Mouse (Mus musculus) forebrain, embryonic 11.5 days (tissue): ENCODE measurements around the gene Rps15a. TPM values are rescaled to one million over a fixed set of nuclear protein-coding genes. Genes with fewer than 3 reads are reported as not detected.
A peak's percentile ranks its signal among the peaks of the same experiment; 100 is the strongest.

Source experiments
- ATAC-seq: fragments of 200-750 bp; cut with Nextera tagmentation; replicated peaks from 2 replicates; pipeline ENCODE4 v1.8.0; 2017; ENCODE audit warnings: moderate TSS enrichment; ENCODE audit not compliant: low FRiP score
- DNase-seq: peaks from one replicate; pipeline ENCODE4 v3.0.0-alpha.2; 2017; ENCODE audit warnings: low spot score
- H3K27ac ChIP-seq: fragments of 300-500 bp; sonication (generic); 2 replicates; pipeline ENCODE4 v1.5.1; 2014; ENCODE audit warnings: low read depth, low read length
- H3K27me3 ChIP-seq: fragments of 300-500 bp; sonication (generic); 2 replicates; pipeline ENCODE4 v1.6.1; 2014; ENCODE audit warnings: mild to moderate bottlenecking, low read length, mixed read lengths; ENCODE audit not compliant: control insufficient read depth, insufficient read depth
- H3K36me3 ChIP-seq: fragments of 300-500 bp; sonication (generic); 2 replicates; pipeline ENCODE4 v1.6.1; 2014; ENCODE audit warnings: mild to moderate bottlenecking, low read length, moderate library complexity, mixed read lengths; ENCODE audit not compliant: control insufficient read depth, insufficient read depth
- H3K4me1 ChIP-seq: fragments of 300-500 bp; sonication (generic); replicated peaks from 2 replicates; pipeline ENCODE4 v1.6.1; 2014; ENCODE audit warnings: low read length, mixed read lengths; ENCODE audit not compliant: control insufficient read depth, insufficient read depth
- H3K4me2 ChIP-seq: fragments of 300-500 bp; sonication (generic); 2 replicates; pipeline ENCODE4 v1.6.1; 2014; ENCODE audit warnings: low read depth, mild to moderate bottlenecking, low read length, moderate library complexity, mixed read lengths; ENCODE audit not compliant: severe bottlenecking
- H3K4me3 ChIP-seq: fragments of 300-500 bp; sonication (generic); 2 replicates; pipeline ENCODE4 v1.5.1; 2014; ENCODE audit warnings: low read depth, low read length
- H3K9ac ChIP-seq: fragments of 300-500 bp; sonication (generic); 2 replicates; pipeline ENCODE4 v1.6.1; 2014; ENCODE audit warnings: low read length
- H3K9me3 ChIP-seq: fragments of 300-500 bp; sonication (generic); 2 replicates; pipeline ENCODE4 v1.6.1; 2016; ENCODE audit warnings: low read length, mixed read lengths; ENCODE audit not compliant: control insufficient read depth
- WGBS: fragments of 180-500 bp; shearing (Covaris S2); extraction: QIAGEN DNeasy Blood & Tissue Kit; methylation state at CpG from one replicate; pipeline ENCODE4 v1.1.7; 2014; 5-methylcytosine and 5-hydroxymethylcytosine counted together
- polyA plus RNA-seq: library from polyadenylated mRNA; unstranded; fragments of >200 nt; fragmentation: Nextera tagmentation; extraction: Ambion mirVana; gene quantifications from 2 replicates; pipeline ENCODE4 v1.2.1, GENCODE M21; 2014

Gene Rps15a
- polyA plus RNA-seq, result 574 and 627 TPM in 2 replicates

DNA sequence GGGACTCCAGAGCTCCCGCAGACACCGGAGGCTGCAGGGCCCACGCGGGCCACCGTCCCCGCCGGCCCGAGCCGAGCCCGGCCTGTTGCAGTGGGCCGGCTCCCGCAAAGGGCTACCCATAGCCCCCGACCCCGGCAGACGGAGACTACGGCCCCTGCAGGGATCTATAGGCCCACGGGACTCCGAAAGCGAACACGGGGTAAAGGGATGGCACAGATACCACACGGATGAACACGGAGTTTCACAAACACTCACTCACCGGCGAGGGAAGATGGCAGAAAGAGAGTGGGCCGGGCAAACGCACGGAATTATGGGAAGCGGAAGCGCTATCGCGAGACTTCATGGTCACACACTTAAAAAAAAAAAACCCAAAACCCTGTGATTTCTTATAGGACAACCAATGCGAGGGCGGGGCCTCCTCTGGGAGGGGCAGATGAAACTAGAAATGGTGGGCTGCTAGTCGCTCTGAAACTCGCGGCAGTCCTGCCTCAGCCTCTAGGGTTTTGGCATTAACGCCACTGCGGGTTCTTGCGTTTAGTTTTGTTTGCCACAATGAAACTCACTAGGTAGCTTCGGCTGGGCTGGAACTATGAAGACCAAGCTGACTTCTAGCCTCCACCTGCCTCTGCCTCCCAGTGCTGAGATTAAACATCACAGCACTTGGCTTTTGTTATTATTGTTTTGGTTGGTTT is at the start of gene Rps15a:
Gene Rps15a (minus strand): TSS at position 312 of the 692 bp plus-strand sequence.
- Histone ChIP-seq H3K9ac (peak within 1 kb of the TSS; percentile 99), H3K36me3 (peaks cover 35% of the 10 kb centered on the region; the same call in 1 of the 2 replicates), H3K4me1 (peaks cover 13% of the 10 kb centered on the region; the same call in 1 of the 2 replicates), H3K27ac (peak within 1 kb of the TSS; percentile 73), H3K4me3 (peak within 1 kb of the TSS; percentile 98), H3K27me3 (no peaks in the 10 kb centered on the region), H3K4me2 (peak within 1 kb of the TSS; percentile 68), H3K9me3 (no peaks in the 10 kb centered on the region)
- DNase-seq (peak; percentile 96), ATAC-seq (peak; percentile 80)
- WGBS, result under 1% methylated on average over 40 of the region's 40 CpGs

DNA sequence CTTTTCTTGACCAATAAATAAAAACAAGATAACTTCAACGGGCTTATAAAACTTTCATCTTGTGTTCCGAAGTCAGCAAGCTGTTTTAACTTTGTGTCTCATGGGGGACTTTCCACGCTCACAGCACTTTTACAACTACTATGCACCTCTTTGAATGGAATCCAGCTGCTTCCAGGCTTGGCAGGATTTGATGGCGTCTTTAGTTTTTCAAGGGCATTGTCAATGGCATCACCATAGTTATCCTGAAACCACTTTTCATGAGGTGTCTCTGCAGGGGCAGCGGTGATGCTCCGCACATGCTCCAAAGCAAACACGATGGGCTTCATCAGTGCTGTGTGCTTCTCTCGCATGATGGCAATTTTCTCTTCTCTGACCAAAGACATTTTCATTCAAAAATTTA is 47.0 kb upstream of the Rps15a start:
- H3K4me1 ChIP-seq, result no peaks in the 10 kb centered on the region
- H3K4me3 ChIP-seq, result no peak overlapping the region
- no peak overlapping the region for H3K4me2 ChIP-seq
- no peak overlapping the region for H3K27ac ChIP-seq
- no peaks in the 10 kb centered on the region for H3K9me3 ChIP-seq
- H3K27me3 ChIP-seq, result no peaks in the 10 kb centered on the region
- H3K36me3 ChIP-seq, result peaks cover 2% of the 10 kb centered on the region; the same call in 1 of the 2 replicates
- DNase-seq (no peak), ATAC-seq (no peak)
- 94% methylated on average over 8 of the region's 8 CpGs for WGBS
- no peak overlapping the region for H3K9ac ChIP-seq

DNA sequence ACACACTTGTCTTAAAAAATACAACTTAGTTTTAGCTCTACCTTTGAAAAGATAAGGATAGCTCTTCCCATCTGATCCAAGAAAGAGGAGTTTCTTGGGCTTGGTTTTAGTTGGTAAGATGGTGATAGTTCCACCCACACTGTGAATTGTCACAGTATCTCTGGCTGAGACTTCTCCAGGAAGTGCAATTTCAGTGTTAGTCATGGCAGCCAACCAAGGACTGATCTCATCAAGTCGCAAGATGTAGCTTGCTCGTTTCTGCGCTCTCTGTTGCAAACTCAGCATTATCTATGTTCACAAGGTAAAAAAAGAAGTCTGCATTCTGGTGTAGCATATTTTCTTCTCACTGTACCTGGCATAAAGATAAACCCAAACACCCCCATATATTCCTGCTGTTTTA is 44.1 kb upstream of the Rps15a start:
- H3K9ac ChIP-seq, result no peak overlapping the region
- no peaks in the 10 kb centered on the region for H3K27me3 ChIP-seq
- no peak overlapping the region for H3K4me2 ChIP-seq
- no peak for DNase-seq
- no peak overlapping the region for H3K27ac ChIP-seq
- H3K9me3 ChIP-seq, result no peaks in the 10 kb centered on the region
- H3K4me3 ChIP-seq, result no peak overlapping the region
- ATAC-seq, result no peak
- H3K36me3 ChIP-seq, result peaks cover 2% of the 10 kb centered on the region; the same call in 1 of the 2 replicates
- WGBS, result 93% methylated on average over 3 of the region's 3 CpGs
- no peaks in the 10 kb centered on the region for H3K4me1 ChIP-seq

DNA sequence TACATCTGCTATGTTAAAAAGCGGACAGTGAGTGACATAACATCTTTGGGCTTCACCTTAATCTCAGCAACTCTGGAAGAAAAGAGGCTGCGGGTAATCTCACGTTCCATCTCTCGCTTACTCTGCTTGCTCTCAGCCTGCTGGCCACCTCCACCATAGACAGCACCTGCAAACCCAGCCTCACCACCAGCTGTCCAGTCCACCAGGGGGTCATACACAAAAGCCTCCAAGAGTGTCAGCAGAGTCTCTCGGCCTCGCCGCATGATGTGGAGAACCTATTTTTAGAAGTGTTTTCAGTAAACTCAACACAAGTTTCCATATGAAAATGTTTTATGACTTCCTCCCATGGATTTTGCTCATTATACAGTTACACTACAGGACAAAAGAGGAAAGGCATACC is 40.5 kb upstream of the Rps15a start:
- Histone ChIP-seq H3K36me3 (peaks cover 8% of the 10 kb centered on the region; the same call in 1 of the 2 replicates), H3K9ac (no peak overlapping the region), H3K9me3 (no peaks in the 10 kb centered on the region), H3K27me3 (no peaks in the 10 kb centered on the region), H3K4me1 (no peaks in the 10 kb centered on the region), H3K4me2 (no peak overlapping the region), H3K4me3 (no peak overlapping the region), H3K27ac (no peak overlapping the region)
- WGBS, result 90% methylated on average over 7 of the region's 7 CpGs
- DNase-seq (no peak), ATAC-seq (no peak)

DNA sequence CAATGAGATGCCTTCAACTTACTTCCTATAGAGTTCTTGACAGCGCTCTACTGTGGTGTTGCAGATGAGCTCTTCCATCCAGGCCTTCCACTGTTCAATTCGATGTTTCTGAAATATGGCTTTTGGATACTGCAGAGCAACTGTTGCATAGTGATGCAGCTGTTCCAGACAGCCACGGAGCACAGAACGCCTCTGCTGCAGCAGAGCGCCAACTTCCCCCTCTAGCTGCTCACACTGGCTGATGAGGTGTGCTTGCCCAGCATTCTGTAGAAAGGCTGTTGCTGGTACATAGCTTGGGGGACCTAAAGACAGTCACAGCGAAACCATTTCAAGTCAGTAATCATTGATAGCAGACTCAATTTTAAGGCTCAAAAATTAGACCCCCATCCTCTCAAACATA is 38.2 kb upstream of the Rps15a start:
- Histone ChIP-seq H3K36me3 (peaks cover 5% of the 10 kb centered on the region; the same call in 1 of the 2 replicates), H3K9me3 (no peaks in the 10 kb centered on the region), H3K9ac (no peak overlapping the region), H3K4me1 (no peaks in the 10 kb centered on the region), H3K27me3 (no peaks in the 10 kb centered on the region), H3K27ac (no peak overlapping the region), H3K4me2 (no peak overlapping the region), H3K4me3 (no peak overlapping the region)
- DNase-seq (no peak), ATAC-seq (no peak)
- WGBS, result 96% methylated on average over 6 of the region's 6 CpGs

DNA sequence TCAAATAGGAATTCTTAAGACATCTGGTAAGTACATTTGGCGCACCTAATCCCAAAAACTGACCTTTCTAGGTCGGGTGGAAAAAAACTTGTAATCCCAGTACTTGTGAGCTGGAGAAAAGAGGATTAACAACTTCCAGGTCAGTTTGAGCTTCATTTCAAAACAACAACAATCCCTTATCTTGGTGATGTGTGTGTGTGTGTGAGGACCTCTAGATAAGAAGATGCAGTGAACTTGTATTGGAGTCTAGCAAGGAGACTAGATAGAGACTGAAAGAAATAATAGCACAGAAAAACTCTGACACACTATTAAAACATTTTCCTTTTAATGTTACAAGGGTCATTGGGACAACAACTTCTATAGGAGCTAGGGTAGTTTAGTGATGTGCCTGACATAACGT is 27.6 kb upstream of the Rps15a start:
- Histone ChIP-seq H3K4me2 (no peak overlapping the region), H3K4me1 (no peaks in the 10 kb centered on the region), H3K27ac (no peak overlapping the region), H3K4me3 (no peak overlapping the region), H3K27me3 (no peaks in the 10 kb centered on the region), H3K9ac (no peak overlapping the region), H3K36me3 (peaks cover 4% of the 10 kb centered on the region; the same call in 1 of the 2 replicates), H3K9me3 (no peaks in the 10 kb centered on the region)
- 83% methylated on average over 3 of the region's 3 CpGs for WGBS
- ATAC-seq, result no peak
- DNase-seq, result no peak

DNA sequence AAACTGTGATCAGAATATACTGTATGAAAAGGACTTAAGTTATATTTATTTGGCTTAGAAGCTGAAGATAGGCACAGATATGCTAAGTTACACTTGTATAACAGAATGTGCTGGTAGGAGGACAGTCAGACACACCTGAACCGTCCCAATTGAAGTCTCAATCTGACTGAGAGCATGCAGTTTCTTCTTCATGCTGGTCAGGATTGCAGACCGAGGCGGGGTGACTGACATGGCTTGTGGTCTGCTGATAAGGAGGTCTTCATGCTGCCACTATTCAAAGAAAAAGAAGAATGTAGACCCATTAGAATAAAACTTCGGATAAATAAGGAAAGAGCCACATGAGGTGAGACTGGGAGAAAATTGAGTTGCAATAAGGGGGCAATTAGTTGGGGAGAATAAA is 27.1 kb upstream of the Rps15a start:
- no peaks in the 10 kb centered on the region for H3K27me3 ChIP-seq
- H3K36me3 ChIP-seq, result peaks cover 4% of the 10 kb centered on the region; the same call in 1 of the 2 replicates
- no peak overlapping the region for H3K9ac ChIP-seq
- no peaks in the 10 kb centered on the region for H3K9me3 ChIP-seq
- H3K4me2 ChIP-seq, result no peak overlapping the region
- 92% methylated on average over 4 of the region's 4 CpGs for WGBS
- H3K27ac ChIP-seq, result no peak overlapping the region
- ATAC-seq (no peak), DNase-seq (no peak)
- no peaks in the 10 kb centered on the region for H3K4me1 ChIP-seq
- H3K4me3 ChIP-seq, result no peak overlapping the region

DNA sequence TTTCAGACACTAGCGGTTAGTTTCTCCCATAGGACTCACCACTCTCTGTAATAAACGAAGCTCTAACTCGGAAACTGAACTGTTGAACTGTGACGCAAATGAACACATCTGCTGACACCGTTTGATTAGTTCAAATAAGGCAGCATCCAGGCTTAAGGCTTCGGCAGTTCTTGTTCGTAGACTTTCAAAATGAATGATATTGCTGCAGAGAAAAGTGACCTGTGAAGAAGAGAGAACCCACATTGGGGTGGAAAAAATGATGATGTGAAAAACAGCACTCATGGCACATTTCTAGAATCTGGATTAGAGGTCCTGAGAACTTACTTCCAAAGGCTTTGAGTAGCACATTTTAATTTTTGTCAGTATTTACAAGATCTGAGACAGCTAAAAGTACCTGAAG is 25.3 kb upstream of the Rps15a start:
- no peak for DNase-seq
- WGBS, result 92% methylated on average over 7 of the region's 7 CpGs

DNA sequence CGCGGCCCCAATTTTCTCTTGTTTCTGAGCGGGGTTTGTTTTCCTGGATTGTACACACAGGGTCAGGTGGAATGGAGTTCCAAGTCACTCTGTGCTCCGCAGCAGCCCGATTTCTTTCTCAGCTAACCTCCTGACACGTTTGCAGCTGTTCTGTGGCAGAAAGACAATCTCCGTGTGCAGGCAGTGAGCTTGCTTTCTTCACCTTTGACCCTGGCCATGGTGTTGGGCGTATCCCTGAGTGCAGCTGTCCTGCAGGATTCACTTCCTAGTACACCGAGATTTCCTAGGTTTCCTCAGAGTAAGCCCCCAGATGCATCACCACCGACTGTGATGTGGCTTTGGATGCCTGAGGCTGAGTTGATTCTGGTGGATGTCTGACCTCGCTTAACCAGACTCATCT is 19.1 kb upstream of the Rps15a start:
- no peak for ATAC-seq
- no peak overlapping the region for H3K9ac ChIP-seq
- no peak overlapping the region for H3K4me2 ChIP-seq
- WGBS, result 87% methylated on average over 11 of the region's 11 CpGs
- H3K9me3 ChIP-seq, result no peaks in the 10 kb centered on the region
- no peak for DNase-seq
- no peaks in the 10 kb centered on the region for H3K4me1 ChIP-seq
- H3K4me3 ChIP-seq, result no peak overlapping the region
- no peak overlapping the region for H3K27ac ChIP-seq
- H3K27me3 ChIP-seq, result no peaks in the 10 kb centered on the region
- H3K36me3 ChIP-seq, result no peaks in the 10 kb centered on the region; the same call in 1 of the 2 replicates

More for the DNA sequence above, 25.3 kb upstream of the Rps15a start:
- H3K9ac ChIP-seq, result no peak overlapping the region
- H3K27me3 ChIP-seq, result no peaks in the 10 kb centered on the region
- H3K27ac ChIP-seq, result no peak overlapping the region
- H3K36me3 ChIP-seq, result peaks cover 4% of the 10 kb centered on the region; the same call in 1 of the 2 replicates
- no peaks in the 10 kb centered on the region for H3K9me3 ChIP-seq
- no peak overlapping the region for H3K4me3 ChIP-seq
- no peaks in the 10 kb centered on the region for H3K4me1 ChIP-seq
- no peak for ATAC-seq
- H3K4me2 ChIP-seq, result no peak overlapping the region
